Mouse (Mus musculus) liver, adult 2 months (tissue): ENCODE results near the gene Slc9a9. TPM values are rescaled to one million over a fixed set of nuclear protein-coding genes. Genes with fewer than 3 reads are reported as not detected.

Source experiments
- DNase-seq: peaks from one replicate; pipeline ENCODE4 v3.0.0-alpha.2; 2011; ENCODE audit warnings: low read depth, low spot score; ENCODE audit errors: extremely low read depth
- H3K27ac ChIP-seq: fragments of 200-500 bp; replicated peaks from 2 replicates; pipeline ENCODE4 v1.5.1; 2012; ENCODE audit warnings: low read depth, mild to moderate bottlenecking, control low read depth, inconsistent platforms, low read length; ENCODE audit not compliant: insufficient read depth
- H3K27me3 ChIP-seq: fragments of 200-500 bp; 2 replicates; pipeline ENCODE4 v1.6.1; 2012; ENCODE audit warnings: mild to moderate bottlenecking, moderate library complexity, low read length, inconsistent platforms; ENCODE audit not compliant: control insufficient read depth, insufficient read depth
- H3K36me3 ChIP-seq: fragments of 200-500 bp; 2 replicates; pipeline ENCODE4 v1.6.1; 2012; ENCODE audit warnings: low read length, inconsistent platforms; ENCODE audit not compliant: control insufficient read depth, insufficient read depth
- H3K4me1 ChIP-seq: fragments of 200-500 bp; 2 replicates; pipeline ENCODE4 v1.6.1; 2011; ENCODE audit warnings: low read length; ENCODE audit not compliant: control insufficient read depth, insufficient read depth
- H3K4me3 ChIP-seq: fragments of 200-500 bp; 2 replicates; pipeline ENCODE4 v1.5.1; 2011; ENCODE audit warnings: low read depth, mild to moderate bottlenecking, control low read depth, low read length, moderate library complexity; ENCODE audit not compliant: insufficient read depth
- H3K79me2 ChIP-seq: fragments of 200-500 bp; 2 replicates; pipeline ENCODE4 v1.6.1; 2012; ENCODE audit warnings: inconsistent platforms, mild to moderate bottlenecking, low read length, moderate library complexity; ENCODE audit not compliant: control insufficient read depth, insufficient read depth
- H3K9ac ChIP-seq: fragments of 200-500 bp; 2 replicates; pipeline ENCODE4 v1.6.1; 2012; ENCODE audit warnings: low read depth, mild to moderate bottlenecking, control low read depth, inconsistent platforms, low read length
- CTCF ChIP-seq: fragments of 200-500 bp; IDR thresholded peaks from 2 replicates; pipeline ENCODE4 v1.5.1; 2011; ENCODE audit warnings: low read depth, low read length, control low read depth
- POLR2A ChIP-seq: fragments of 200-500 bp; IDR thresholded peaks from 2 replicates; pipeline ENCODE4 v1.6.1; 2011; ENCODE audit warnings: low read length, control low read depth; ENCODE audit not compliant: insufficient read depth; ENCODE audit errors: extremely low read depth
- WGBS: fragments of 180-500 bp; shearing (Covaris S2); methylation state at CpG from one replicate; pipeline ENCODE4 v1.1.7; 2018; 5-methylcytosine and 5-hydroxymethylcytosine counted together
- polyA plus RNA-seq: library from polyadenylated mRNA; depleted of rRNA; stranded (reverse); fragments of >200 nt; gene quantifications from 2 replicates; pipeline ENCODE4 v1.2.3, GENCODE M21; 2012
- total RNA-seq: library from RNA; depleted of rRNA; stranded (reverse); fragments of >200 nt; gene quantifications from 2 replicates; pipeline ENCODE4 v1.2.3, GENCODE M21; 2014

Gene Slc9a9
- total and polyA plus RNA-seq, 2 experiments, result 1.7 to 6.0 TPM

- no peaks in the 10 kb centered on the region for H3K36me3 ChIP-seq
- 33% methylated on average over 3 of the region's 3 CpGs for WGBS
- H3K27me3 ChIP-seq, result no peaks in the 10 kb centered on the region
- TF ChIP-seq POLR2A, result no peak
- TF ChIP-seq CTCF, result no peak
- H3K79me2 ChIP-seq, result no peaks in the 10 kb centered on the region
- no peaks in the 10 kb centered on the region for H3K4me1 ChIP-seq
- H3K9ac ChIP-seq, result no peak overlapping the region
- DNase-seq, result no peak
- no peak overlapping the region for H3K27ac ChIP-seq
- H3K4me3 ChIP-seq, result no peak overlapping the region
Measured at GRCm38 (mm10) chr9:94659401-94660152, 10.1 kb upstream of the Slc9a9 start.

DNA sequence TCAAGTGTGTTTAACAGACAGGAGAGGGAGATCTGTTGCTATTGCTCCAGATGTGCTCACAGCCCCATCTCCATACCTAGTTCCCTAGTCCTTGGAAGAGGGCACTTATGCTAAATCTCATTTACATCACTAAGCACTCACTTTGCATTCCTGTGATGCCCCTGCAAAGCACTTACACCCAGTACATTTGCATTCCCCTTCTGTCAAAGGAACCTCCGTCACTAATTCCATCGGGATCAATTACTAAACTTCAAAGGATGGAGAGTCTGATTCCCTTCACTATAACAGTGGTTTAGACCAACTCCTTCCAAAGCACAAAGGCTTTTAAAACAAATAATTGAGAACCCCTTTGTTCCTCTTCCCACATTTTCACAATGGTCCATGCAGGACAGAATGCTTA is 7.9 kb upstream of the Slc9a9 start:
- 34% methylated on average over 2 of the region's 2 CpGs for WGBS
- Histone ChIP-seq H3K36me3 (no peaks in the 10 kb centered on the region), H3K79me2 (no peaks in the 10 kb centered on the region), H3K4me3 (no peak overlapping the region), H3K27me3 (no peaks in the 10 kb centered on the region), H3K4me1 (no peaks in the 10 kb centered on the region), H3K9ac (no peak overlapping the region), H3K27ac (no peak overlapping the region)
- no peak for DNase-seq
- TF ChIP-seq CTCF (no peak), POLR2A (no peak)

- no peaks in the 10 kb centered on the region for H3K27me3 ChIP-seq
- H3K79me2 ChIP-seq, result no peaks in the 10 kb centered on the region
- H3K36me3 ChIP-seq, result no peaks in the 10 kb centered on the region
- DNase-seq, result peak; percentile 12
- no peak overlapping the region for H3K4me3 ChIP-seq
- no peak overlapping the region for H3K27ac ChIP-seq
- no peak for TF ChIP-seq POLR2A
- TF ChIP-seq CTCF, result no peak
- WGBS, result 71% methylated on average over 4 of the region's 4 CpGs
- no peaks in the 10 kb centered on the region; the same call in 1 of the 2 replicates for H3K4me1 ChIP-seq
- H3K9ac ChIP-seq, result no peak overlapping the region
Measured at GRCm38 (mm10) chr9:94665248-94665647, 4.5 kb upstream of the Slc9a9 start.

GRCm38 (mm10) chr9:94668589-94668988 is 1.1 kb upstream of the Slc9a9 start:
- H3K79me2 ChIP-seq, result no peaks in the 10 kb centered on the region
- peak; percentile 16 for DNase-seq
- H3K27ac ChIP-seq, result no peak overlapping the region
- no peaks in the 10 kb centered on the region; the same call in 1 of the 2 replicates for H3K4me1 ChIP-seq
- no peak overlapping the region for H3K4me3 ChIP-seq
- TF ChIP-seq POLR2A, result no peak
- no peak for TF ChIP-seq CTCF
- no peaks in the 10 kb centered on the region for H3K27me3 ChIP-seq
- no peak overlapping the region for H3K9ac ChIP-seq
- no peaks in the 10 kb centered on the region for H3K36me3 ChIP-seq
- WGBS, result 42% methylated on average over 7 of the region's 7 CpGs

- no peak for DNase-seq
- Histone ChIP-seq H3K79me2 (no peaks in the 10 kb centered on the region), H3K9ac (no peak overlapping the region), H3K27ac (no peak overlapping the region), H3K4me3 (peak overlapping the region; percentile 54; the same call in 1 of the 2 replicates), H3K4me1 (no peaks in the 10 kb centered on the region; the same call in 1 of the 2 replicates), H3K36me3 (no peaks in the 10 kb centered on the region), H3K27me3 (no peaks in the 10 kb centered on the region)
- TF ChIP-seq CTCF, result no peak
- TF ChIP-seq POLR2A, result no peak
Measured at GRCm38 (mm10) chr9:94670704-94671103, 995 bp downstream of the Slc9a9 start.

- 0 out of 2 replicates have a peak, but pooled peaks cover 2% of the 10 kb centered on the region for H3K4me1 ChIP-seq
- WGBS, result 91% methylated on average over 1 of the region's 1 CpGs
- TF ChIP-seq POLR2A (no peak), CTCF (no peak)
- no peak overlapping the region for H3K9ac ChIP-seq
- no peaks in the 10 kb centered on the region for H3K27me3 ChIP-seq
- no peak overlapping the region for H3K4me3 ChIP-seq
- no peaks in the 10 kb centered on the region for H3K36me3 ChIP-seq
- H3K79me2 ChIP-seq, result no peaks in the 10 kb centered on the region
- no peak overlapping the region for H3K27ac ChIP-seq
- no peak for DNase-seq
Measured at GRCm38 (mm10) chr9:94674704-94675103, 5.0 kb downstream of the Slc9a9 start.
